Mouse (Mus musculus) adrenal gland, postnatal 14 days (tissue): Measurements from ENCODE around the gene Gdpd5. TPM values are rescaled to one million over a fixed set of nuclear protein-coding genes. Genes with fewer than 3 reads are reported as not detected.

ENCODE experiments used
- DNase-seq: peaks from one replicate; pipeline ENCODE4 v3.0.0; 2021; ENCODE audit warnings: mixed read lengths
- total RNA-seq: library from RNA; stranded (reverse); gene quantifications from 2 replicates; pipeline ENCODE4 v1.2.3, GENCODE M21; 2021

Gdpd5 gene
- total RNA-seq, 1 experiment from 2014 or later, result 11.0 TPM

GRCm38 (mm10) chr7:99441534-99442072 is 60.4 kb downstream of the Gdpd5 start:
- DNase-seq, result peak; percentile 88

DNA sequence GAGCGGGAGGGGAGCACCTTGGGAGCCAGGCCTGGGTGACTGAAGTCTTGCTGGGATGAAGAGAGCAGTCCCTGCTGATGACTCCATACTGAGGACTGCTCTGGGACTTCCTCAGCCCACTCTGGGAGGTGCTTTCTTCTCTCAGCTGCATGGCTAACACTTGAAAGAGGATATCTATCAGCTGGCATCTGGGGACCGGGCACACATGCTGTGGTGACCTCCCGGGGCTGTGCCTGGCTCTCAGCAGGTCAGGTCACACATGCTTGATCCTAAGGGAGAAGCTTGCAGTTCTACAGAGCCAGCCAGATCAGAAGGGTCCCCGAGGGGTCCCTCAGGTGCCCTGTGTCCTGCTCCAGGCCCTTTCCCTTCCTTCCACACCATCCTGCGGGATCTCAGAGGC is 62.0 kb downstream of the Gdpd5 start:
- DNase-seq, result no peak

DNA sequence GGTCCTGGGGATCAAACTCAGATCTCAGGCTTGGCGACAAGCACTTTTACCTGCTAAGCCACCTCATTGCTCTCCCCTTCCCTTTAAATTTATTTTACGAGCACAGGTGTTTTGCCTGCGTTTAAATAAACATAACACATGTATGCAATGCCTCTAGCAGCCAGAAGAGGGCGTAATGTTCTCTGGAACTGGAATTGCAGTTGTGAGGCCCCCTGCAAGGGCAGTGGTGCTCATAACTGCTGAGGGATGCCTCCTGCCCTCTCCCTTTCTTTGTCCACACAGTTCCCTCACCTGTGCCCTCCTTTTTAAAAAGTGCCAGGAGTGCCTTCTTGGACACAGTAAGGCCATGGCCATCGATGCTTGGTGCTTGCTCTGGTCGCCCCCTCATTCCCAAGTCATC is 62.8 kb downstream of the Gdpd5 start:
- no peak for DNase-seq

DNA sequence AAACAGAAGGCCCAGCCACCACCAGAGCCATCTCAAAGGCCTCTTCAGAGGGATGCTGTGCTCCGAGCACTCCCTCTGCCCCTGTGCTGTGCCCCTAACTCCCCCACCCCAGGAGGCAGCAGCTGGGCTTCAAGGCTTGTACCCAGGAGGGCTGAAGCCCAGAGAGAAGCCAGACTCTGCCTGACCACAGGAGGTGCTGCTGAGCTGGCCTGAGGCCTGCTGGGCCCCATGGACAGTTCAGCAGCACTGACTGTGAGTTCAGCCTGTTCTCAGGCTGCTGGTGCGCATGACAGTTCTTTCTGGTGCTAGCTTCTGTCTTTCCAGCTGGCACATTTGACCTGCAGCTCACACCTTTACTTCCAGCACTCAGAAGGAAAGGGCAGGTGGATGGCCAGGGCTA is 64.6 kb downstream of the Gdpd5 start:
- DNase-seq, result peak; percentile 48

DNA sequence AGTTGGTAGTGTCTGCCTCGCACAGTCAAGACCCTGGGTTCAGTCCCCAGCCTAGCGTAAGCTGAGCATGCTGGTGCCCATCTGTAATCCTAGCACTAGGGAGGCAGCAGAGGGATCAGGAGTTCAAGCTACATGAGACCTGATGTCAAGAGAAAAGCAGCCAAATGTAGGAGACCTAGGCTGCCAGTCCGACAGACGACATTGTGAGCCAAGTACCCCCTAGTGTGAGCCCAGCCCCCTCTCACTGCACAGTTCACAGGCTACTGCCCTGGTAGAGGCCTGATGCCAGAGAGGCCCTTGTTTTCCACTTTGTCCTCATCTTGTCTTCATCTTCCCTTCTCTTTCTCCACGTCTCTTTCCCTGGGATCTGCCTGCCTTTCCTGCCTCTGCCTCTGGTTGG is 66.1 kb downstream of the Gdpd5 start:
- no peak for DNase-seq

DNA sequence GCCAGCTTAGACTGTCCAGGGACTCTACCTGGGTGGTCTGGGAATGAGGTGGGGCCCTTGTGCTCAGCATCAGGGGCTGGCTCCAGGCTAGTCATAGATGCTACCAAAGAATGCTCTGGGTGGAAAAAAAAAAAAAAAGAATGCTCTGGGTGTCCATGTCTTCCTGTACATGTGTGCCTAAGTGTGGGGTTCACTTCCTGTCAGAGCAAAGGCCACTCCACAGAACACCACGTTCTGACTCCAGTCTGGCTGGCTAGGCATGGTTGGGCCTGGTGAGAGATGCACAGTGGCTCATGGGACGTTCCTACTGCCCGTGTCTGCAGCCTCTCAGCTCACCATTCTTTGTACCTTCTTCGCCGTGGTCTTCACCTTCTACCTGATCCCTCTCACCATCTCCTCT is 67.4 kb downstream of the Gdpd5 start:
- no peak for DNase-seq

DNA sequence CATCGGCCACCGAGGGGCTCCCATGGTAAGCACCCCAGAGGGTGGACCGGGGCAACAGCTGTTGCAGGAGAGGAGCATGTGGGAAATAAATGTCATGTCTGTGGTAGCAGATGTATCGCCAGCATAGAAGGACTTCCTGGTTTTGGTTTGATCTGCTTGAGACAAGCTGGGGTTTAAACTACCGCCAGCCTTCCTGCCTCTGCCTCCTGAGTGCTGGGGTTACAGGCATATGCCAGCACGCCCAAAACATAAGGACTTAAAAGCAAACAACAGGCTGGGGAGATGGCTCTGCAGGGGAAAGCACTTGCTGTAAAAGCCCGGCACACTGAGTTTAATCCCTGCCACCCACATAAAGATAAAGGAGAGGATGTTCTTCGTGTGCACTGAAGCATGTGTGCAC is 67.8 kb downstream of the Gdpd5 start:
- no peak for DNase-seq

DNA sequence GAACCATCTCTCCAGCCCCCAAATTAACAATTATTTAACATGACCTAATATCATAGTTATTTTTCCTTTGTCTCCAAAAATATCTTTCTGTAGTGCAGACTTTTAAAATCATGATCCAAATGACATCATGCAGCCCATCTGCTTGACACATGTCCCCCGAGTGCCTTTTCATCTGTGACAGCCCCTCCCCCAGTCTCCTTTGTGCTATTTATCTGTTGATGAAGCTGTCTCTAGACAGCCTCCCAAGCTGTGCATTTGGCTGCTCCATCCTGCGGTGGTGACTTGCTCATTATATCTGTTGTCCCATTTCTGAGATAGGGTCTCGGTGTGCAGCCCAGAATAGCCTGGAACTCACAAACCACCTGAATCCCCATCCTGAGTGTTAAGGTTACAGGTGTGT is 68.5 kb downstream of the Gdpd5 start:
- DNase-seq, result no peak

GRCm38 (mm10) chr7:99450703-99451102 is 69.5 kb downstream of the Gdpd5 start:
- peak; percentile 83 for DNase-seq

DNA sequence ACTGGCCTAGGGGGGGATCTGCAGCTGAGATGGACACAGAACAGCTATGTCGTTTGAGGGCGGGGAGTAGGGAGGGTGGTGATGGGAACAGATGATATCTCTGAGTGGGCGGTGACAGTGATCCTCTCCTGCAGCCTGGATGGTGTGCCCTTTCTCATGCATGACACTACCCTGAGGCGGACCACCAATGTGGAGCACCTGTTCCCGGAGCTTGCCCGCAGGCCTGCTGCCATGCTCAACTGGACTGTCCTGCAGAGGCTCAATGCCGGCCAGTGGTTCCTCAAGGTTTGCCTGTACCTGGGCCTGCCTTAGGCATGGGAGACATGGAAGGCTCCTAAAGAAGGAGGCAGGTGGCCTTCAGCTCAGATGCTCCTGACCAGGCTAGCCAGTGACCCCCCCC is 71.6 kb downstream of the Gdpd5 start:
- no peak for DNase-seq

- no peak for DNase-seq
These were observed 72.8 kb downstream of the Gdpd5 start for GRCm38 (mm10) chr7:99454044-99454443.

DNA sequence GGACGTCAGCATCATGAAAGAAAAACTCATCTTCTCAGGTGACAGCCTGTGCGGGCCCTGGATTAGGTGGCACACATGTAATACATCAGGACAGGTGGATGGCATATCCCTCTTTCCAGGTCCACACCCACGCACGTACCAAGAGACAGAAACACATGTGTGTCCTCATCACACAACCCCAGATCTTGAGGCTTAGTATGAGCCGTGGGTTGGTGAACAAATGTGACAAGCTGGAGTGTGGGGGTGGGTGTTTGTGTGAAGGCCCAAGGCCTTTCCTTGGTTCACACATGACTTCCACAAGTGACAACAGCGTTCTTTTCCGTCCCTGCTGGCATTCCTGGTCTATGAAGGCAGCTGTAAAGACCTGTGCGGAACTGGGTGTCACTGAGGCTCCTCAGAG is 77.6 kb downstream of the Gdpd5 start:
- no peak for DNase-seq

DNA sequence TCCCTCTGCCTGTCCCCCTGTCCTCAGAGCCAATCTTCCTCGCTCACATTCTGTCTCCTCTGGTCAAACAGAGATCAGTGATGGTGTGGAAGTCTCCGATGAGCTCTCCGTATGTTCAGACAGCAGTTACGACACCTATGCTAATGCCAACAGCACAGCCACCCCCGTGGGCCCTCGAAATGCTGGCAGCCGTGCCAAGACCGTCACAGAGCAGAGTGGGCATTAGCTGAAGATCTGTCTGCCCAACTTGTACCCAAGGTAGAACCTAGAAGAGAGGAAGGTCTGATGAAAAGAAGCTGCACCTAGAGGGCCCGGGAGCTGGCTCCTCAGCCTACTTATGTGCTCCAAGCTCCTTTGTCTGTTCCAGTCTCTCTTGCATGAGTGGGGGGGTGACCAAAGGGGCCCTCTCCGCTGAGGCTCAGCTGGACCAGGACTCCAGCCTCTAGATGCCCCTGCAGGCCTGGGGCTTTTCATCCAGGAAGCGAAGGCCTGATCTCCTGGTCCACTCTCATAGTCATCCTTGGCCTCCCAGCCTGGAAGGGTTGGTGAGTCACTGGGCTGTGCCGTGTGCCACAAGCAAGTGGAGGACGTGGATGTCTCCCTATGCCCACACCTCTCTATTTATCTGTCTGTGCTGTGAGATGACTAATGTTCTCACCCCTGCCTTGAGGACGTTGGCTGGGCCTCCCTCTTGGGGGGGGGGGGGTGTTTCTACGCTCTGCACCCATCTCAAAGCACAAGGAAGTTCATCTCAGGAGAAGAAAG is 78.9 kb downstream of the Gdpd5 start:
- DNase-seq, result peak; percentile 47

GRCm38 (mm10) chr7:99463120-99463519 is 81.9 kb downstream of the Gdpd5 start:
- DNase-seq, result no peak

DNA sequence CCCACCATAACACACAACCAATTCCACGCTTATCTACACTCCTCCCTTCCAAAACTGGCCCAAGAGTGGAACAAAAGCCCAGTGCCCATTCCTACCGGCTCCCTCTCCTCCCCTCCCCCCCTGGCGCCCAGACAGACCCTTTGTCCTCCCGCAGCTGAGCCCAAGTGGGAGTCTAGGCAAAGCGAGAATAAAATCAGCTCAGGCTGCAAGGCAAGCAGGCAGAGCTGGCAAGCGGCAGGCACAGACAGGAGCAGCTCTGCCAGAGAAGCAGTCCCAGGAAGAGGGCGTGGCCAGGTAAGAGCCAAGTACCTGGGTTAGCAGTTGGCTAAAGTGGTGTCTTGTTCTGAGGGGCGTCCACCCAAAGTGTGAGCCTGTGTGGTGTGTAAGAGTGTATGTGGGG is 84.6 kb downstream of the Gdpd5 start, which contains the start of gene Klhl35:
Gene Klhl35, plus strand, starts transcription at position 194 of the 400 bp plus-strand sequence.
- no peak for DNase-seq

DNA sequence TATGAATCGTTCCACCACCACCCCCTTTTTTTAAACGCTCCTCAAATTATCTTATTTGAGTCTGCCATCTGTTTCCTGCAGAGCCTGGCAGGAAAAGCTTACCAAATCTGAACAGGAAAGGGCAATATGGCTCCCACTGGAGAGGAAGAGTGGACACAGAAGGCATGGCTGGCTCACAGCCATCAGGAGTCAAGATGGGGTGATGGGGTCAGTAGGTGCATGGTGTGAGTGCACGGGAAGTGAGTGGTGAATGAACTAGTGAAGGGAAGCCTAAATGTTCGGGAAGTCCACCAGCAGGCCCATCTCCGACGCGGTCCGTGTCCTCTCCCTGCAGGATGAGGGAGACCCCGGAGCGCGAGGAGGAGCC is 86.7 kb downstream of the Gdpd5 start:
- peak; percentile 72 for DNase-seq

GRCm38 (mm10) chr7:99468283-99469132 is 87.3 kb downstream of the Gdpd5 start:
- DNase-seq, result peak; percentile 84

- DNase-seq, result peak; percentile 51
These were observed 88.6 kb downstream of the Gdpd5 start for GRCm38 (mm10) chr7:99469680-99470405.

- no peak for DNase-seq
These were observed 90.4 kb downstream of the Gdpd5 start for GRCm38 (mm10) chr7:99471578-99471977.

GRCm38 (mm10) chr7:99473638-99474407 is 92.6 kb downstream of the Gdpd5 start:
- DNase-seq, result peak; percentile 63

DNA sequence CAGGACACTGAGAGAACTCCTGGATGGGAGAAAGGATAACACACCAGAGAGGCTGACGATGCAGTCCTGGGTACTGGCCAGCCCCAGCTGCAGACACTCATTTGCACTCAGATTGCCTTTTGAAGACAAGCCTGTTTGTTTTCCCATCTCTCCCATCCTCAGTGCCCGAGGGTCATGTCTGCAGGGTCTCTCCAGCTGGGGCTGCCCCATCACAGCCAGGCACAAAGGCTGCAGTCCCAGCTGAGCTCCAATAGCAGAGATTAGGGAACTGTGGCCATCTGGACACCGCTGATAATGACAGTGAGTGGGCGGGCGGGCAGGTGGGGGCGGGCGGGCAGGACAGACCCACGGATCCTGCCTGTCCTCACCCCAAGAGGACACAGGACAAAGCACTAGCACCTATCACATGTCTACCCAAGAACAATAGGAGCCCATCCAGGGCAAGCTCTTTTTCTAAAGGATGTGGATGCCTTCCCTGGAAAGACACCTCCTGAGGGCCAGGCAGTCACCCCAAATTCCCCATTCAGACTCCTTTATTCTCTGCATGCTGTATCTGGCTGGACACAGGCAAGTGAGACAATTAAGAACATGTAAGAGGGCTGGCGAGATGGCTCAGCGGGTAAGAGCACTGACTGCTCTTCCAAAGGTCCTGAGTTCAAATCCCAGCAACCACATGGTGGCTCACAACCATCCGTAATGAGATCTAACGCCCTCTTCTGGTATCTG is 93.8 kb downstream of the Gdpd5 start:
- no peak for DNase-seq
